Mouse (Mus musculus) kidney, embryonic 16.5 days (tissue): ENCODE data around the gene Tdrd9. TPM values are rescaled to one million over a fixed set of nuclear protein-coding genes. Genes with fewer than 3 reads are reported as not detected.

Experiments
- ATAC-seq: fragments of 200-750 bp; cut with Nextera tagmentation; 2 replicates; pipeline ENCODE4 v1.8.0; 2017; ENCODE audit warnings: moderate TSS enrichment; ENCODE audit not compliant: low FRiP score, low TSS enrichment
- H3K27ac ChIP-seq: fragments of 300-500 bp; sonication (generic); 2 replicates; pipeline ENCODE4 v1.5.1; 2014; ENCODE audit warnings: low read length
- H3K27me3 ChIP-seq: fragments of 300-500 bp; sonication (generic); 2 replicates; pipeline ENCODE4 v1.6.1; 2014; ENCODE audit warnings: low read length, control low read depth, mixed read lengths; ENCODE audit not compliant: insufficient read depth
- H3K36me3 ChIP-seq: fragments of 300-500 bp; sonication (generic); 2 replicates; pipeline ENCODE4 v1.6.1; 2014; ENCODE audit warnings: low read length, control low read depth, mixed read lengths; ENCODE audit not compliant: insufficient read depth
- H3K4me1 ChIP-seq: fragments of 300-500 bp; sonication (generic); 2 replicates; pipeline ENCODE4 v1.6.1; 2014; ENCODE audit warnings: low read length, control low read depth, mixed read lengths; ENCODE audit not compliant: insufficient read depth
- H3K4me2 ChIP-seq: fragments of 300-500 bp; sonication (generic); replicated peaks from 2 replicates; pipeline ENCODE4 v1.6.1; 2014; ENCODE audit warnings: low read depth, low read length
- H3K4me3 ChIP-seq: fragments of 300-500 bp; sonication (generic); 2 replicates; pipeline ENCODE4 v1.5.1; 2014; ENCODE audit warnings: mild to moderate bottlenecking, low read length
- H3K9ac ChIP-seq: fragments of 300-500 bp; sonication (generic); replicated peaks from 2 replicates; pipeline ENCODE4 v1.6.1; 2014; ENCODE audit warnings: low read length
- H3K9me3 ChIP-seq: fragments of 300-500 bp; sonication (generic); 2 replicates; pipeline ENCODE4 v1.6.1; 2016; ENCODE audit warnings: low read length, control low read depth
- WGBS: fragments of 180-500 bp; shearing (Covaris S2); extraction: QIAGEN DNeasy Blood & Tissue Kit; methylation state at CpG from one replicate; pipeline ENCODE4 v1.1.7; 2014; 5-methylcytosine and 5-hydroxymethylcytosine counted together
- polyA plus RNA-seq: library from polyadenylated mRNA; unstranded; fragments of >200 nt; fragmentation: Nextera tagmentation; extraction: Ambion mirVana; gene quantifications from 2 replicates; pipeline ENCODE4 v1.2.1, GENCODE M21; 2015

Gene Tdrd9
- polyA plus RNA-seq, 1 experiment from 2014 or later, result 0.45 TPM

DNA sequence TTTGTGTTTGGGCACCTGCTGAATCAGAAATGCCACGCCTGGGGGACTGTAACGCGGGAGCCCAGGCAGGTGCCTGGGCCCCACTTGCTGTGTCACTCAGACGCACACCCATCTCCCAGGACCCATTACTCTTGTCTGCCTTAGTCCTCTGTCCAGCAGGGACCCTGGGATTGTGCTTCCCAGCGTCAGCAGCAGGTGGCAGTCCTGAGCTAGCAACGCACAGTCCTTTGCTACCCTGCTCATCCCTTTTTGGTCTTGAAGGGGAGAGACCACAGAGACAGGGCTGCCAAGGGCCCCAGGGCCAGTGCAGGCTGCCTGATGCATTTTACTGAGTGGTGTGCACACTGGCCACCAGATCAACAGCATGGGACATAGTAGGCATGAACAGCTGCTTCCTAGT, 106.3 kb downstream of the Tdrd9 start:
- H3K9me3 ChIP-seq, result no peaks in the 10 kb centered on the region
- H3K4me2 ChIP-seq, result no peak overlapping the region
- H3K4me1 ChIP-seq, result no peaks in the 10 kb centered on the region
- no peak overlapping the region for H3K27ac ChIP-seq
- H3K4me3 ChIP-seq, result no peak overlapping the region
- H3K9ac ChIP-seq, result no peak overlapping the region
- 4% methylated on average over 6 of the region's 6 CpGs for WGBS
- ATAC-seq, result no peak
- no peaks in the 10 kb centered on the region for H3K27me3 ChIP-seq
- no peaks in the 10 kb centered on the region for H3K36me3 ChIP-seq

GRCm38 (mm10) chr12:112079911-112080310, 108.6 kb downstream of the Tdrd9 start:
- WGBS, result 74% methylated on average over 8 of the region's 8 CpGs
- Histone ChIP-seq H3K9ac (no peak overlapping the region), H3K4me2 (no peak overlapping the region), H3K27me3 (no peaks in the 10 kb centered on the region), H3K4me1 (no peaks in the 10 kb centered on the region), H3K27ac (no peak overlapping the region), H3K9me3 (no peaks in the 10 kb centered on the region), H3K36me3 (no peaks in the 10 kb centered on the region), H3K4me3 (no peak overlapping the region)
- no peak for ATAC-seq

DNA sequence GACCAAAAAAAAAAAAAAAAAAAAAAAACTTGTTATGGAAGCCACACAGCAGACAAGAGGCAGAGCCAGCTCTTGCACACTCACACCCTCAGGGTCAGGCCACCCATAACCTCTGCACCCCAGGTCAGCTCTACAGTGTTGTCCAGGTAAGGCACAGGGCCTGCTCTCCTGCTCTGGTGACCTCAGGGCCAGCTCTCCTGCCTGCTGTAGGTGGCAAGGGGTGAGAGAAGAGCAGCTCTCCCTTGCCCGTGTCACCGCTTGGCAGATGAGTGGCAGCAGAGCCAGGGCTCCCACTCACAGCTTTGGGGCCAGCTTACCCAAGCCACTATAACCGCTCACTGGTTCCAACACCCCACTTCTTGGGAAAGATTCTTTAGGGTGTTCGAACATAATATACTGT, 109.6 kb downstream of the Tdrd9 start:
- ATAC-seq, result no peak
- H3K4me3 ChIP-seq, result no peak overlapping the region
- no peak overlapping the region for H3K27ac ChIP-seq
- H3K36me3 ChIP-seq, result no peaks in the 10 kb centered on the region
- H3K9me3 ChIP-seq, result no peaks in the 10 kb centered on the region
- WGBS, result 88% methylated on average over 4 of the region's 4 CpGs
- H3K9ac ChIP-seq, result no peak overlapping the region
- H3K4me2 ChIP-seq, result no peak overlapping the region
- H3K27me3 ChIP-seq, result no peaks in the 10 kb centered on the region
- no peaks in the 10 kb centered on the region for H3K4me1 ChIP-seq

GRCm38 (mm10) chr12:112082241-112082640, 110.9 kb downstream of the Tdrd9 start:
- Histone ChIP-seq H3K4me2 (no peak overlapping the region), H3K27ac (no peak overlapping the region), H3K9me3 (no peaks in the 10 kb centered on the region), H3K27me3 (no peaks in the 10 kb centered on the region), H3K36me3 (no peaks in the 10 kb centered on the region), H3K4me3 (no peak overlapping the region), H3K9ac (no peak overlapping the region), H3K4me1 (no peaks in the 10 kb centered on the region)
- 42% methylated on average over 1 of the region's 1 CpGs for WGBS
- no peak for ATAC-seq

- Histone ChIP-seq H3K4me2 (no peak overlapping the region), H3K27ac (no peak overlapping the region), H3K4me1 (no peaks in the 10 kb centered on the region), H3K36me3 (no peaks in the 10 kb centered on the region), H3K27me3 (no peaks in the 10 kb centered on the region), H3K9me3 (no peaks in the 10 kb centered on the region), H3K4me3 (no peak overlapping the region), H3K9ac (no peak overlapping the region)
- WGBS, result 76% methylated on average over 3 of the region's 3 CpGs
- ATAC-seq, result no peak
These were observed 114.9 kb downstream of the Tdrd9 start for GRCm38 (mm10) chr12:112086250-112086649.

GRCm38 (mm10) chr12:112086726-112087125, 115.4 kb downstream of the Tdrd9 start:
- Histone ChIP-seq H3K27me3 (0 out of 2 replicates have a peak, but pooled peaks cover 4% of the 10 kb centered on the region), H3K36me3 (no peaks in the 10 kb centered on the region), H3K27ac (no peak overlapping the region), H3K9me3 (no peaks in the 10 kb centered on the region), H3K9ac (no peak overlapping the region), H3K4me3 (no peak overlapping the region), H3K4me1 (no peaks in the 10 kb centered on the region), H3K4me2 (no peak overlapping the region)
- ATAC-seq, result peak; percentile 39; the same call in 1 of the 2 replicates
- 41% methylated on average over 6 of the region's 6 CpGs for WGBS

GRCm38 (mm10) chr12:112088609-112089324, 117.4 kb downstream of the Tdrd9 start:
- no peak overlapping the region for H3K27ac ChIP-seq
- no peak overlapping the region for H3K4me3 ChIP-seq
- H3K36me3 ChIP-seq, result no peaks in the 10 kb centered on the region
- H3K27me3 ChIP-seq, result 0 out of 2 replicates have a peak, but pooled peaks cover 4% of the 10 kb centered on the region
- no peak overlapping the region for H3K9ac ChIP-seq
- ATAC-seq, result no peak
- H3K9me3 ChIP-seq, result no peaks in the 10 kb centered on the region
- H3K4me2 ChIP-seq, result no peak overlapping the region
- no peaks in the 10 kb centered on the region for H3K4me1 ChIP-seq
- 41% methylated on average over 12 of the region's 12 CpGs for WGBS

DNA sequence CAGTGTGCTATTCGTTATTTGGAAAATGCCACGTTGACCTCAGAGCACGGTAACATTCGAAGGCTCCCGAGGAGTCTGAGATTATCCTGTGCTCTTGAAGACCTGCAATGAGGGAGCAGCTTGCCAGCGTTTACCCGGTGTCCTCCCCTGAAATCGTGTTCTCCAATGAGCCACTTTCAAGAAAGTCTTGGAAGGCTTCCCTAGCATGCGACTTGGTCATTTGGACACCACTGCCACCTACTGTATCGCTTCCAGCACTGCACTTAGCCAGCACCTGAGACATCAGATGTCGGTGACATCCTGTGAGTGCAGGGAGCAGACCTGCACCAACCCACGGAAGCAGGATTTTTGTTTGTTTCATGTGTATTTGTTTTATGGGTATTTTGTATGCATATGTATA, 119.7 kb downstream of the Tdrd9 start:
- 0 out of 2 replicates have a peak, but pooled peaks have one; percentile 46 for ATAC-seq
- H3K36me3 ChIP-seq, result no peaks in the 10 kb centered on the region
- H3K9me3 ChIP-seq, result no peaks in the 10 kb centered on the region
- H3K27me3 ChIP-seq, result 0 out of 2 replicates have a peak, but pooled peaks cover 4% of the 10 kb centered on the region
- 7% methylated on average over 12 of the region's 12 CpGs for WGBS
- H3K9ac ChIP-seq, result no peak overlapping the region
- H3K4me2 ChIP-seq, result no peak overlapping the region
- no peaks in the 10 kb centered on the region for H3K4me1 ChIP-seq
- H3K4me3 ChIP-seq, result no peak overlapping the region
- H3K27ac ChIP-seq, result no peak overlapping the region

DNA sequence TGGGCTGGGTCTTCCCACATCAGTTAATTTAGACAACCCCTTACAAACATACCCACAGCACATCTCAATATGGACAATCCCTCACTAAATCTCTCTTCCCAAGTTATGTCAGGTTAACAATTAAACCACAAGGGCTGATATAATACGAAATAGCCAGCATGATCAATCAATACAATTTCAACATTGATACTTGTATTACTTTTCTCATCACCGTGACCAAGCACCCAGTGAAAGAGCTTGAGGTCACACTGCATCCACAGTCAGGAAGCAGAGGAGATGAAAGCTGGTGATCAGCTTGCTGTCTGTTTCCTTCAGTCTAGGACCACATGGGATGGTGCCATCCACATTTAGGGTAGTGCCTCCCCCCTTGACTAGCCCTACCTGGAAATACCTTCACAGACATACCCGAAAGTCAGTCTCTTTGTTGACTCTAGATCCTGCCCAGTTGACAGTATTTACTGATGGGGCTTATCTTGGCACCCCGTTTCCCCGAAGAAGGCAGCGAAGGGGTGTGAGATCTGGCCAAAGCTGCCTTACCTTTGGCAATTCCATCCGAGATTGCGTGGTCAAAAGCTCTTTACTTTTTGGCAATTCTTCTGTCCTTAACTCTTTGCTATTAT, 123.0 kb downstream of the Tdrd9 start:
- Histone ChIP-seq H3K9me3 (no peaks in the 10 kb centered on the region), H3K4me3 (no peak overlapping the region), H3K9ac (no peak overlapping the region), H3K4me2 (no peak overlapping the region), H3K27ac (no peak overlapping the region), H3K4me1 (no peaks in the 10 kb centered on the region), H3K27me3 (0 out of 2 replicates have a peak, but pooled peaks cover 4% of the 10 kb centered on the region), H3K36me3 (no peaks in the 10 kb centered on the region)
- 86% methylated on average over 8 of the region's 8 CpGs for WGBS
- ATAC-seq, result no peak

DNA sequence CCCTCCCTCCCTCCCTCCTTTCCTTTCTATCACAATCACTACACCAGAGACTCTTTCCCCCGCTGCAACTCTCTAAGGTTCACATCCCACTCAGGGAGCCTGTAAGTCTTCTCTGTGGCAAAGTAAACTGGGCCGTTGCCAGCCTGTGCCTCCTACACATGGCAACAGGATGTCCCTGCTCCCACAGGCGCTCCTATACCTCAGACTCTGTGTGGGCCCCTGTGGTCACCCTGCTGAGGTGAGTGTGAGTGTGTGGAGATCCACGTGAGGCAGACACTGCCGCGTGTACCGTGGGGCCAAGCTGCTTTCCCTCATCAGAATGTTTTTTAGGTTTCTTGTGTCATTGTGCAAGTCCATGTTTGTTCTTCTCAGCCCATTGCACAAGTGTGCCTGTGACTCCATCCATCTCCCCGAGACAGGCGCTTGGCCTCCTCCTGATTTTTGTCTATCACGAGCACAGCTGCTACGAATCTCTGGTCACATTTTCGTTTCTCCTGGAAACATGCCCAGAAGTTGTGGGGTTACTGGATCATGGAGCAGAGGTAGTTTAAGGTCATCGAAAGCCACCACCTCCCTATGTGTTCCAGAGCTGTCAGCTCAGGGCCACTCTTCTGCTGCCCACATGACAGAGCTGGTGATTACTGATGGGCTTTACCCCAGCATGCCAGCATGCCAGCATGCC, 124.8 kb downstream of the Tdrd9 start:
- WGBS, result 35% methylated on average over 13 of the region's 13 CpGs
- Histone ChIP-seq H3K27me3 (0 out of 2 replicates have a peak, but pooled peaks cover 4% of the 10 kb centered on the region), H3K4me3 (no peak overlapping the region), H3K9me3 (no peaks in the 10 kb centered on the region), H3K36me3 (no peaks in the 10 kb centered on the region), H3K27ac (no peak overlapping the region), H3K9ac (no peak overlapping the region), H3K4me2 (no peak overlapping the region), H3K4me1 (no peaks in the 10 kb centered on the region)
- peak; percentile 65 for ATAC-seq
